Mouse (Mus musculus) kidney, adult 2 months (tissue): ENCODE data around the gene Xcr1.

ENCODE experiments used
- CTCF ChIP-seq: fragments of 200-500 bp; conservative IDR thresholded peaks from 2 replicates; pipeline ENCODE4 v1.5.1; 2011; ENCODE audit warnings: low read depth, mild to moderate bottlenecking, control low read depth, low read length, moderate library complexity, mixed read lengths; ENCODE audit not compliant: insufficient read depth, insufficient read length
- POLR2A ChIP-seq: fragments of 200-500 bp; IDR thresholded peaks from one replicate; pipeline ENCODE4 v1.6.1; 2011; ENCODE audit warnings: low read depth, low read length, control low read depth

DNA sequence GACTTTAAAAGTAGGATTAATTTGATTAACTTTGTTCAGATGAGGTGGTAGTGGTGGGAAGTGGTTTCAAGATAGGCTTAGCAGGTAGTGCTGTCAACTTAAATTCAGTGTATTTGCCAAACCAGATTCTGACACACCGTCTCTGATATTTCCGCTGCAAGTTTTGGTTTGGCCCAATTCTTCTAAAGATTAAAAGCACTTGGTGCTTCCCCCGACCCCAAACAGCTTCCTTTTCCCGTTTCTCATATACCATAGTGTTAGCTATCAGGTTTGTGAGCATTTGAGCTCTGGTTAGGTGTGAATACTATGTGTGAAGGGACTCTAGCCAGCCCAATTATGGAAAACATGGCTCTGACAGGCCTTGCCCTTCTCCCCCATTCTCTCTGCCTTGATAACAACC, 10.2 kb upstream of the Xcr1 start:
- TF ChIP-seq CTCF, result no peak
- no peak for TF ChIP-seq POLR2A
